8 mouse cellular contexts compared by ENCODE assay signal in the genomic region with DNA sequence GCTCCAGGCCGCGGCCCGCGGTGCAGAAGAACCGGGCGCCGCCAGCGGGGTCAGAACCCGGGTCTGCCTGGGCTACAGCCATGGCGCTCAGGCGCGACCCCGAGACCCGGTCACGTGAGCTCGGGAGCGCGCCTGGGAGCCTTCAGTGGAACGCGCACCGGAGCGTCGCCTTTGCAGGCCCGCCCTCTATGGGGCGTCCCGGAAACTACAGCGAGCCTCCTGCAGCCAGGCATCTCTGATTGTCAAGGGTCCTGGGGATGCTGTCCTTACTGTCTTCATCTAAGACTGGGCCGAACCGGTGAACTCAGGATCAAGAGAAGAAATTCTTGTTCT. TPM values are rescaled to one million over a fixed set of nuclear protein-coding genes. Genes with fewer than 3 reads are reported as not detected.
DNase-seq lines count a peak whose midpoint lies in the region; ATAC-seq and TF ChIP-seq lines count a peak whose summit lies in the region.

A gene (minus strand): TSS at position 104 of the 333 bp plus-strand sequence.

- intact Hi-C loops in heart, postnatal 10 days (cut with DNase I) = no loop called here

- no peak within 1 kb of the TSS for H3K27ac ChIP-seq in ES-Bruce4 (ENCODE audit: insufficient read depth, low read length)
- H3K27ac ChIP-seq in forebrain, embryonic 13.5 days = no peak within 1 kb of the TSS
- H3K27ac ChIP-seq in liver, postnatal 0 days (ENCODE audit: low read depth) = peak within 1 kb of the TSS; percentile 87
- no peak within 1 kb of the TSS for H3K27ac ChIP-seq in neural tube, embryonic 14.5 days (ENCODE audit: low read depth, low read length)

- 0 out of 2 replicates have a peak, but pooled peaks cover 2% of the 10 kb centered on the region for H3K36me3 ChIP-seq in ES-Bruce4 (ENCODE audit: control insufficient read depth, insufficient read depth, low read length, poor library complexity, severe bottlenecking)
- H3K36me3 ChIP-seq in forebrain, embryonic 13.5 days (ENCODE audit: poor library complexity, severe bottlenecking) = no peaks in the 10 kb centered on the region
- no peaks in the 10 kb centered on the region; the same call in 1 of the 2 replicates for H3K36me3 ChIP-seq in liver, postnatal 0 days (replicated peaks; ENCODE audit: insufficient read depth, low read length)
- H3K36me3 ChIP-seq in neural tube, embryonic 14.5 days (ENCODE audit: control insufficient read depth, insufficient read depth, low read length) = no peaks in the 10 kb centered on the region

- H3K9me3 ChIP-seq in ES-Bruce4 (replicated peaks; ENCODE audit: control insufficient read depth, insufficient read depth, low read length, poor library complexity, severe bottlenecking) = peaks cover 25% of the 10 kb centered on the region
- H3K9me3 ChIP-seq in forebrain, embryonic 13.5 days (replicated peaks) = no peaks in the 10 kb centered on the region
- H3K9me3 ChIP-seq in liver, postnatal 0 days (ENCODE audit: low read length) = 0 out of 2 replicates have a peak, but pooled peaks cover 3% of the 10 kb centered on the region
- no peaks in the 10 kb centered on the region for H3K9me3 ChIP-seq in neural tube, embryonic 14.5 days (ENCODE audit: control insufficient read depth, low read length)

- DNase-seq in heart, postnatal 10 days = peak; percentile 91 to 95
- peak; percentile 55 for DNase-seq in large intestine, adult 2 months (ENCODE audit: low read depth, low spot score)
- DNase-seq in liver, postnatal 0 days = peak; percentile 93
- DNase-seq in testis, postnatal 10 days (ENCODE audit: low spot score) = peak; percentile 96

- no peak for TF ChIP-seq POLR2A in ES-Bruce4 (IDR thresholded peaks at IDR 0.05; ENCODE audit: insufficient read depth, low read length)

- peak within 1 kb of the TSS; percentile 92 for H3K4me3 ChIP-seq in ES-Bruce4 (ENCODE audit: low read depth, low read length)
- peak within 1 kb of the TSS; percentile 86 for H3K4me3 ChIP-seq in forebrain, embryonic 13.5 days
- peak within 1 kb of the TSS; percentile 91 for H3K4me3 ChIP-seq in liver, postnatal 0 days (ENCODE audit: low read depth, low read length)
- H3K4me3 ChIP-seq in neural tube, embryonic 14.5 days (ENCODE audit: low read depth, low read length) = peak within 1 kb of the TSS; percentile 48

- peak within 1 kb of the TSS; percentile 67 for H3K4me2 ChIP-seq in forebrain, embryonic 13.5 days
- H3K4me2 ChIP-seq in liver, postnatal 0 days (ENCODE audit: low read depth, low read length) = peak within 1 kb of the TSS; percentile 81
- peak within 1 kb of the TSS; percentile 54 for H3K4me2 ChIP-seq in neural tube, embryonic 14.5 days (ENCODE audit: low read depth, low read length)

- no peaks in the 10 kb centered on the region for H3K4me1 ChIP-seq in ES-Bruce4 (ENCODE audit: control insufficient read depth, insufficient read depth, low read length)
- 0 out of 2 replicates have a peak, but pooled peaks cover 9% of the 10 kb centered on the region for H3K4me1 ChIP-seq in forebrain, embryonic 13.5 days
- H3K4me1 ChIP-seq in liver, postnatal 0 days (ENCODE audit: insufficient read depth) = peaks cover 19% of the 10 kb centered on the region
- H3K4me1 ChIP-seq in neural tube, embryonic 14.5 days (ENCODE audit: control insufficient read depth, insufficient read depth, low read length) = no peaks in the 10 kb centered on the region

- no peaks in the 10 kb centered on the region for H3K27me3 ChIP-seq in ES-Bruce4 (ENCODE audit: control insufficient read depth, insufficient read depth, low read length, poor library complexity, severe bottlenecking)
- no peaks in the 10 kb centered on the region for H3K27me3 ChIP-seq in forebrain, embryonic 13.5 days
- H3K27me3 ChIP-seq in liver, postnatal 0 days (ENCODE audit: insufficient read depth, low read length) = no peaks in the 10 kb centered on the region
- H3K27me3 ChIP-seq in neural tube, embryonic 14.5 days (ENCODE audit: control insufficient read depth, insufficient read depth, low read length) = no peaks in the 10 kb centered on the region

- WGBS in forebrain, embryonic 13.5 days = under 1% methylated on average over 29 of the region's 29 CpGs
- under 1% methylated on average over 29 of the region's 29 CpGs for WGBS in large intestine, adult 2 months
- WGBS in liver, postnatal 0 days (ENCODE audit: insufficient replicate concordance) = under 1% methylated on average over 29 of the region's 29 CpGs
- 2% methylated on average over 29 of the region's 29 CpGs for WGBS in neural tube, embryonic 14.5 days

- TF ChIP-seq CTCF in ES-Bruce4 (IDR thresholded peaks at IDR 0.05; ENCODE audit: low read depth, low read length) = peak; percentile 83
- peak; percentile 95 for TF ChIP-seq CTCF in liver, postnatal 0 days (IDR thresholded peaks at IDR 0.05; ENCODE audit: low read depth)

- TF ChIP-seq EP300 in ES-Bruce4 (IDR thresholded peaks at IDR 0.05; ENCODE audit: insufficient read depth, low read depth, low read length) = no peak
- no peak for TF ChIP-seq EP300 in liver, postnatal 0 days (IDR thresholded peaks at IDR 0.05; ENCODE audit: low read depth)

- peak; percentile 93 for ATAC-seq in cerebellum, adult (ENCODE audit: insufficient number of reproducible peaks, low FRiP score, low TSS enrichment)
- peak; percentile 94 for ATAC-seq in forebrain, embryonic 13.5 days
- ATAC-seq in liver, postnatal 0 days = peak; percentile 98
- ATAC-seq in neural tube, embryonic 14.5 days (ENCODE audit: low read depth) = peak; percentile 94

- peak within 1 kb of the TSS; percentile 92 for H3K9ac ChIP-seq in ES-Bruce4 (ENCODE audit: low read depth, poor library complexity, severe bottlenecking)
- H3K9ac ChIP-seq in forebrain, embryonic 13.5 days = peak within 1 kb of the TSS; percentile 94
- peak within 1 kb of the TSS; percentile 93 for H3K9ac ChIP-seq in liver, postnatal 0 days (replicated peaks)
- peak within 1 kb of the TSS; percentile 72 for H3K9ac ChIP-seq in neural tube, embryonic 14.5 days (replicated peaks; ENCODE audit: low read depth, low read length)

RNA-seq across cellular contexts. Expression of the gene that starts here (rescaled TPM):
- 11.1 and 12.2 TPM in 2 replicates for polyA plus RNA-seq in ES-Bruce4 (2011; ENCODE audit: insufficient read depth, insufficient read length, low read depth, missing spikeins)
- 11.5 and 12.3 TPM in 2 replicates for polyA plus RNA-seq in forebrain, embryonic 13.5 days (2015; fragmentation: Nextera tagmentation; extraction: Ambion mirVana)
- total RNA-seq in heart, postnatal 10 days (2021) = 1 to 10 TPM; 5.5 to 7.6 TPM
- polyA plus RNA-seq in large intestine, adult 2 months (2012; rRNA removed) = 0.81 and 0.84 TPM in 2 replicates
- 4.6 and 5.0 TPM in 2 replicates for polyA plus RNA-seq in liver, postnatal 0 days (2015; fragmentation: Nextera tagmentation; extraction: Ambion mirVana)
- 8.6 and 9.7 TPM in 2 replicates for polyA plus RNA-seq in neural tube, embryonic 14.5 days (2014; fragmentation: Nextera tagmentation; extraction: Ambion mirVana)

Comparison
In these comparisons a context has a peak if more than half of its experiments do, and no peak if none do; other contexts are left out.
1. Peak in DNase-seq in large intestine, adult 2 months; RNA of the gene not detected or under 1 TPM.